Mouse (Mus musculus) T-helper 2 cell (primary cell): ENCODE data around the gene Scgb1b19.
"Not testable (repeated sequence)": the region's sequence is repeated elsewhere in the genome, so short reads cannot be mapped to it uniquely, and the experiment has no call there.

Experiments used
- in situ Hi-C: fragments of 300-600 bp; cut with MboI, MseI; formaldehyde crosslinking; loops from one replicate; pipeline ENCODE4 v1.15.1; 2025; ENCODE audit warnings: high pct_unique_total_duplicates

Gene Scgb1b19

DNA sequence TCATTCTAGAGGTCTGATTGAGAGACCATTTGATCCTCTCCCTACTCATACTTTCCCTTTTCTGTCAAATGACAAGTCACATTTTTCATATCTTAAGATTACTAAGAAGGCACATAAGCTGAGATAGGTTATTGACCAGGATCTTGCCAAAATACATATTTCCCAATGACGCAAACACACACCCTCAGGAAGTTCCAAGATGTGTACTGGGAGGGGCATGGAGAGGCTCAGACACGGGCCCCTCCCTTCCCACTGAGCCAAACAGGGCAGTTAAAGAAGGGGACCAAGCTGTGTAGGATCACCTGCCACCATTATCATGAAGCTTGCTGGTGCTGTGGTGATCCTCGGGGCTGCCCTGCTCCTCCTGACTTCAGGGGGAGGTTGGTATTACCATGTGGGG, at the start of gene Scgb1b19:
Gene Scgb1b19 (plus strand): TSS at position 301 of the 400 bp plus-strand sequence.
- in situ Hi-C loops = not testable (repeated sequence)

GRCm38 (mm10) chr7:33280238-33280637, 6.9 kb upstream of the Scgb1b19 start, which contains the start of gene Scgb2b19:
Scgb2b19 (minus strand) TSS chr7:33280338.
- in situ Hi-C loops = not testable (repeated sequence)
